Mouse (Mus musculus): ENCODE measurements at regions not wholly inside any gene's neighbourhood (a gene's known extent, or its start where the extent isn't known, plus 50 kb on each side); places are given as distances from the start of the nearest gene placed in this dataset.
A peak's percentile ranks its signal among the peaks of the same experiment; 100 is the strongest.

- no peak for DNase-seq
Observed at GRCm38 (mm10) chr3:104586342-104587175, 51.9 kb upstream of the Slc16a1 start.

- DNase-seq = no peak
Observed at GRCm38 (mm10) chr3:104585303-104585702, 53.2 kb upstream of the Slc16a1 start.

- no peak for DNase-seq
Observed at GRCm38 (mm10) chr3:104583236-104583635, 55.2 kb upstream of the Slc16a1 start.

- DNase-seq = no peak
Observed at GRCm38 (mm10) chr3:104582521-104582920, 55.9 kb upstream of the Slc16a1 start.

GRCm38 (mm10) chr3:104579186-104579585, 59.3 kb upstream of the Slc16a1 start:
- DNase-seq = no peak

GRCm38 (mm10) chr3:104578374-104578773, 60.1 kb upstream of the Slc16a1 start:
- no peak for DNase-seq

- no peak for DNase-seq
Observed at GRCm38 (mm10) chr3:104577228-104577927, 61.1 kb upstream of the Slc16a1 start.

- DNase-seq = no peak
Observed at GRCm38 (mm10) chr3:104573277-104573940, 61.7 kb upstream of the Lrig2 start.

GRCm38 (mm10) chr3:104571935-104572631, 60.4 kb upstream of the Lrig2 start:
- DNase-seq = no peak

GRCm38 (mm10) chr3:104565423-104566230, 53.9 kb upstream of the Lrig2 start:
- DNase-seq = peak; percentile 64 to 80

GRCm38 (mm10) chr3:104564857-104565256, 53.1 kb upstream of the Lrig2 start:
- no peak for DNase-seq

- DNase-seq = no peak
Observed at GRCm38 (mm10) chr3:104561567-104561966, 49.8 kb upstream of the Lrig2 start.
